Mouse (Mus musculus) cerebellum, adult 8-10 months (tissue): ENCODE measurements around the gene Stox2.
A peak's percentile ranks its signal among the peaks of the same experiment; 100 is the strongest.

ENCODE experiments used
- DNase-seq: peaks from one replicate; pipeline ENCODE4 v3.0.0; 2022

The Stox2 gene

DNA sequence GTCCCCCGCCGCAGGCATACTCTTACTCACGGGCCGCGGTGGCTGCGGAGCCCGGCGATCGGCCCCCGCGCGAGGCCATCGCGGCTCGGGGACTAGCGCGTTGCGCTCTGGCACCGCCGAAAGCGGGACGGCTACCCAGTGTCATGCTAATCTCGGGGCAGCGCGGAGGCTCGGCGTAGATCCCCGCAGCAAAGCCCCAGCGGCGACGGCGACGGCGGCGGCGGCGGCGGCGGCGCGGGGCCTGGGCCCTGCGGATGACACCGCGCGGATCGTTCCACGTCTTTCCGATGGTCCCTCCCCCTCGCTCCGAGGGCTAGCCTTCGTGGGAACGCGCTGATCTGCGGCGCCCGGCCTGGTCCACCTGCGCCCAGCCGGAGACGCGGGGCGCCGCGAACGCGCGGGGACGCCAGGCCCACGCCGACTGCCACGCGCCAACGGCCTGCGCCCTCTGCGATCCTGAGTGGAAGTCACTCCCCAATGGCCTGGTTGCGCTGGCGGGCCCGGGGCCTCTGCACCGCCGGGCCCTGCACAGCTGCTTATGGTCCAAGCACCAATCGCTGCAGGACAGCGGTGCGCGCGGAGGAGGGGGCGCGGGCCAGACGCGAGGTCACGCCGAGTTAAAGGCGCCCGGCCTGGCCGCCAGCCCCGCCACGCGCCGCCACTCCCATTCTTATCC is 157.2 kb downstream of the Stox2 start:
- peak; percentile 67 for DNase-seq

DNA sequence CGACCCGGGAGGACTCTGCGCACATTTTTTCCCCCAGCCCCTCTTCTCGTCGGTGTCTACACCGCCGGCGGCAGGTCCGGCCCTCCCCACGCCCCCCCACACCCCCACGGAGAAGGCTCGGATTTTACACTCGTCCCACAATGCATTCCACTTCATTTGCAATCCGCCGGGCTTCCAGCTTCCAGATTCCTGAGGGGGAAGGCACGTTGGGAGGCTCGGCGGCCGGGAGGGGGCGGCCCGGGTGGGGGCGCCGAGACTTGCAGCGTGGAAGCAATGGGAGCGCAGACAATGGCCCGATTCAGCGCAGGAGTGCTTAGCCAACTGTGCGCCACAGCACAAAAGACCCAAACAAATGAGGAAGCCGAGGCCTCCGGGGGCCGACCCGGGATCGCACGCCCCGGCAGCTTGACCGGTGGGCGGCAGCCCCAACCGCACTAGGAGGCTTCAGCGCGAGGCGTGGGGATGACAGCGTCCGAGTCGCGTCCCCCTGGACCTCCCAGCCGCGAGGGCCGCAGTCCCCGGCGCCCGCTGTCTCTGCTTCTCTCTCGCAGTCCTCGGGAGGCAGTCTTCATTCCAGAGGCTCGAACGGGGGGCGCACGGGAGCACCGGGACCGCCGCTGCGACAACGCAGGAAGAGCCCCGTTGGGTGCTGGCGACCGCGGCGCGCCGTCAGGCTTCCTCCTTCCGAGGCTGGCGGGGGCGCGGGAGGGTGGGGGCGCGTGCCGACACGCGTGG is 157.9 kb downstream of the Stox2 start:
- DNase-seq = peak; percentile 55

DNA sequence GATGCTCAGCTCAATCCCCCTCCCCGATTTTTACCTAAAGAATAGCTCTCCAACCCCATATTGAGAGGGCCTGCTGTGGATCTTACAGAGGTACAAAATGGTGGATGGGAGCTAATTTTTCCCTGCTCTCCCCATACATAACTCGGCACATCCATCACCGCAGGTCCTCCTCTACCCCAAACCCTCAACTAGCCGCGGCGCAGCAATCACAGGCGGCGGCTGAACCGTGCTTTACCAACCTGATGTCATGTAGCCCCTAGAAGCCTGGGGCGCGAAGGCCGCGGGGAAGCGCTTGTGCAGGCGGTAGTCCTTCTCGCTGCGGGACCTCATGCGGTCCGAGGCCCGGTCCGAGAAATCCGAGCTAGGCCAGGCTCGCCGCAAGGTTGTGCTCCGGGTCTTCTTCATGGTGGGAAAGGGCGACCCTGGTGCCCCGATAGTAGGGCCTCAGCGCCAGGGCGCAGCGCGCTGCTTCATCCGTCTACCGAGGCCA is 158.5 kb downstream of the Stox2 start:
- peak; percentile 47 for DNase-seq

GRCm38 (mm10) chr8:47287201-47287621 is 159.0 kb downstream of the Stox2 start:
- peak; percentile 38 for DNase-seq

- no peak for DNase-seq
Observed at GRCm38 (mm10) chr8:47286081-47286700, 160.0 kb downstream of the Stox2 start.

GRCm38 (mm10) chr8:47285435-47285834 is 160.7 kb downstream of the Stox2 start:
- DNase-seq = no peak

DNA sequence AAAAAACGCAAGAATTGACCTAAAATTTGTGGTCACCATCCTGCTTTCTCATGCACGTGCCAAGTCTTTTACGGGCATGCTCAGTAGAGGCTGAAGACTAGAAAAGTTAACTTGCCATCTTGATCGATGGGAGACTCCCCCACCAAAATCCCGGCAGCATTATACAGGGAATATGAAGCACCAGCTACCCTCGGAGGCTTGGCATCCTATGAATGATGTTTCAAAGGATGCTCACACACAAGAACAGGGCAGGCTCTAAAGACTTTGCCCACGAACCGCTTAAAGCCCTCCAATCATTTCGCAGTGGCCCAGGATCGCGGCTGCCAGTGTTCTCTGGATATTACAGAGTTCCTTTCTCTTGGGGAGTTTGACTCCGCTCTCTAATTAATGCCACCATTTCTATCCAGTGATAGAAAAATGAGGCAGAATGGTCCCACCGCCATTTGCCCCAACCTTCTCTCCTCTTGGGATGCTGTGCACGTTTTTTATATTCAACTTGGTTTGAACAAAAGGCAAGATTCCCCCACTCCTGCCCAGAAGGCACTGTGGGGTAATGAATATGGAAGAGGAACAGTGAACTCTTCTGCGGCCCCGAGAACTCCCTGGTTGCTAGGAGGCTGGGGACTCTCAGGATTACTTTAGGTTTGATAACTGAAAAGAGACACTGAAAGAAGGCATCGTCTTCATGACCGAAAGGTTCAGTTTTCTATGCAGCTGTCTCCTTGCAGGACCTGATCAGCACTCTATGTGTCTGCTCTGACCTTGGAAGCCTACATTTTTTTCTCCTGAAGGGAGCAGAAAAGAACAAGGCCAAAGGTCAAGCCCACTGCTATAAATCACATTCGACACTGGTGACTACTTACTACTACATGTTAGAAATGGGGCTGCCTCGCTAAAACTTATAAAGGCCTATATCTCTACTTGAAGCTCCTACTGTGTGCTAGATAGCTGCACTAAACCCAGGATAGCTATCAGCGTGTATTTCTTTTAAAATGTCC is 161.5 kb downstream of the Stox2 start:
- no peak for DNase-seq

DNA sequence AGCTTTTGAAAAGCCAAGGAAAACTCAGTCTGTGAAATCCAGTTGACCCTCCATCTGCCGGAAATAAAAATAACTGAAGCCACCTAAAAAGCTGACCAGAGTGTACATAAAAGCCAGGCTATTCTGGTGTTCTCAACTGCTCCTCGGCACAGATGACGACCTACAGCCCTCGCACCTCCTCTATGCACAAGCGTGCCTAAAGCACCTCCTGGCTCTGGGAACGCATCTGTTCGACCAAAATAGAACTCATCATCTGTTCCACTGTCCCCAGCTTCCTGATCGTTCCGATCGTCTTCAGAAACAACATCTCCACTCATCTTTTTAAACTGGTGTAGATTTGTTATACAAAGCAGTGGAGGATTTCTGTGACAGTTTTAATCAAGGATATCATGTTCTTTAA is 166.3 kb downstream of the Stox2 start:
- DNase-seq = no peak

- no peak for DNase-seq
Observed at GRCm38 (mm10) chr8:47278211-47278610, 168.0 kb downstream of the Stox2 start.

GRCm38 (mm10) chr8:47268931-47269330 is 177.2 kb downstream of the Stox2 start:
- DNase-seq = no peak

- DNase-seq = no peak
Observed at GRCm38 (mm10) chr8:47268062-47268822, 177.9 kb downstream of the Stox2 start.

- DNase-seq = no peak
Observed at GRCm38 (mm10) chr8:47263070-47263843, 182.9 kb downstream of the Stox2 start.

DNA sequence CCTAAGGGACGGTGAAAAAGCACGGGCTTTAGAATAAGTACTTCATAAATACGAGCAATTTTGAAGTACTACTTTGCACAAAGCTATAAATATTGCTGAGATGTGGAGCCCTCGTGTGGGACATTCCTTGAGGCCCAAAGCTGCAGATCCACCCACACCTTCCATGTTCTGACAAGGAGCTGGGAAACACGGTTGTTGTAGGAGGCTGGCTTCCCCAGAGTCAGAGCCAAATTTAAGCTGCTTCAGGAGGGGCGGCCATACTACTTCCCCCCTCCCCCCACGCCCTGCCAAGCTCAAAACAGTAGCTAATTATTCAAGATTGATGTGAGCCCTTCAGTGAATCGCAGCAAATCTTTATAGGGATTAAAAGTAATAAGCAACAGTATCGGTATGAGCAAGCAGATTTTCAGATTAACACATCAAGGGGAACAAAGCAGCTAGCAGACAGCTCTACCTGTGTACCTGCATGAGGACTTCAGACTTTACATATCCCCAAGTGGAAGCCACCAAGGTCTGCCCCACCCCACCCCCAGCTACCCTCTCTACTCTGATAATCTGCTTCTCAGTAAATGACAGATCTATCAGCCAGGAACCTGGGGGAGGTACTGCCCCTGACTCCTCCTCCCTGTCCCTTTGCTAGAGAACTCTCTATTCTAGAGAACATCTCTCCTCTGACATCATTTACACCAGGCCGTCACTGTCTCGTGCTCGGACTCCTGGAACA is 185.2 kb downstream of the Stox2 start:
- DNase-seq = no peak

- no peak for DNase-seq
Observed at GRCm38 (mm10) chr8:47250832-47251231, 195.3 kb downstream of the Stox2 start.

DNA sequence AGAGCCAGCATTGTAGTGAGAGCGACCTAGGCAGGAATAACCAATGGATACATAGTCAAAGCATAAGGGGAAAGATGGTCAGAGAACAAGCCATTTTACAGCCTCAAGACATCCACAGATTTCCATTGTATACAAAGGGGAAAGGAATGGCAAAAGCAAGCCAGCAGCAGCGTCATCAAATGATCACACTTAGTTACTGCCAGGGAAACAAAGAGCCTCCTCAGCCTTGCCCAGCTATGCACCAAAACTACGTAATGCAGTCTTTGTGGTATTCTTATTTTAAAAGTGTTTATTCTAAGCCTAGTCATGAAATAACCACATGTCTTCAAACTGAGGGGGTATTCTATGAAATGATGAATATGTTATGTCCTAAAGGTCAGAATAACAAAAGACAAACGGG is 201.0 kb downstream of the Stox2 start:
- DNase-seq = no peak

DNA sequence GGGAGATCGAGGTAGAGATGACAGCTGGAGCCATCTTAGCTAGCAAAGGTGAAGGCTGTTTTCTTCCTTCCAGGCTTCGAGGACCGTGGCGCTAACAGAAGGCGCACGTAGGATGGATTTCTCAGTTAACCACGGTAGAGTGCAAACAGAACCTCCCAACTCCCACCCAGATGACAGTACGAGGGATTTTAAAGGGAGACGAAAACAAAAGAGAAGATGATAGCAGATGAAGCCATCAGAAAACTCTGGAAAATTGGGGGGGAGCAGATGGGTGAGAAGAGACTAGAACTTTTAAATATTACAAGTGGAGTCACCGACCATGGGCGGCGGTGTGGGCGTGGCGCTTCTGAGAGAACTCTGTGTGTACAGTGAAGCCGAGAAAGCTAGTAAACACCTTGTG is 202.0 kb downstream of the Stox2 start:
- no peak for DNase-seq

GRCm38 (mm10) chr8:47243631-47244030 is 202.5 kb downstream of the Stox2 start:
- no peak for DNase-seq

DNA sequence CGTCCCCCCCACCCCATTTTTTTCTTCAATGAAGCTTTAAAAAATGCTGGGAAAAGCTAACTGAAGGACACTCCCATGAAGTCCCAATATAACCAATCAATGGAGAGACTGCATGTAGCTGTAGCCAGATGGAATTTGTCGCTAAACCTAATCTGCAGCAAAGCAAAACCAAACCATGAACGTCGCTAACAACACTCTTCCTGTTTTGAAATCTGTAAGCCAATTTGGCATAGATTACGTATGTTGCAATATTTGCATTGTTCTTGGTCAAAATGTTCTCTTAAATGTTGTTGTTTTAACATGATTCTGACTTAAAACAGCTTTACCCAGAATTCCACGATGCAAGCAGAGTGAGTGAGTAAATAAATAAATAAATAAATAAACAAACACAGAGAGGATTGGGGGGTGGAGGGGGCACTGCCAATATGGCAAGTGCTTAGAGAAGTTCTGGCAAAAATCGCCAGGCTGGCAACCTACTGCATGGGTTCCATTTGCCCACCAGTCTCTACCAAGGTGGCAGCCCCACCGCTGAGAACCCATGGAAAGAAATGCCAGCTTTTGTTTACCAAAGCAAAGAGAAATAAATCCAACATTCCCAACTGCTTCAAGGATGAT is 203.0 kb downstream of the Stox2 start:
- DNase-seq = peak; percentile 34

DNA sequence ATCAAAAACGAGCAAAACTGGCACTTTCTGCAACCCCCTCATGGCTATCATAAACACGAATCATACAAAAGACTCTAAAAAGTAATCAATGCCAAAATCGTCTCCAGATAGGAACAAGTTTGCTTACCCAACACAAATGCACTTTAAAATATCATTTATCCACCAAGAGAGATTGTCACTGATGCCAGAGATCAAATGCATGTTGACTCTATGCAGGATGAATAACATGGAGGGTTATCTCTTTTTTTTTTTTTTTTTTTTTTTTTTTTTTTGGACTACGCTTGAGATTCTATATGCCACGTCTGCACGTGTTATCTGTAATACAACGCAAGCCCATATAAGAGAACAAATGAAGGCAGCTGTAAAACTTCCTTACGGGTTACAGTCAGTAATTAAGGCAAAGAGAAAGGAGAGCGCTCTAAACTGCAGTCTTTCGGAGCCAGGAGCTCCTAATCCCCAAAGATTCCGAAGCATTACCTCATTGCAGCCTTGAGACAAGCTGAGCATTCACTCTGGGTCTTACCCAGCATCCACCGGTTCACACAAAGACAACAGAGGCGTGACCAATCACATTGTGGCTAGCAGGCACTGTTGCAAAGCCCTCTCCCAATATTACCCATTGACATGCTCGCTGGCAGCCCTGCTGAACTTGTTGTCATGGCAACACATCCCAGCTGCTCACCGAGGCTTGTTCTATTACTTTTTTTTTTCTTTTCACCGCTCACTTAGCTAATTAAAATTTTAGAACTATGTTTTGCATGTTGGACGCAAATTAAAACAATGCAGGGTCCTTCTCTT is 203.8 kb downstream of the Stox2 start:
- peak; percentile 72 for DNase-seq
